Mouse (Mus musculus) midbrain, embryonic 12.5 days (tissue): ENCODE results near the gene Olfr307. TPM values are rescaled to one million over a fixed set of nuclear protein-coding genes. Genes with fewer than 3 reads are reported as not detected.
"Not testable (repeated sequence)": the region's sequence is repeated elsewhere in the genome, so short reads cannot be mapped to it uniquely, and the experiment has no call there.

Source experiments
- ATAC-seq: fragments of 200-750 bp; cut with Nextera tagmentation; 2 replicates; pipeline ENCODE4 v1.8.0; 2017; ENCODE audit warnings: low read depth, moderate TSS enrichment, moderate library complexity; ENCODE audit not compliant: low FRiP score
- H3K27ac ChIP-seq: fragments of 300-500 bp; sonication (generic); replicated peaks from 2 replicates; pipeline ENCODE4 v1.5.1; 2016; ENCODE audit warnings: mild to moderate bottlenecking
- H3K27me3 ChIP-seq: fragments of 300-500 bp; sonication (generic); 2 replicates; pipeline ENCODE4 v1.6.1; 2016; ENCODE audit warnings: mild to moderate bottlenecking
- H3K36me3 ChIP-seq: fragments of 300-500 bp; sonication (generic); 2 replicates; pipeline ENCODE4 v1.6.1; 2016
- H3K4me1 ChIP-seq: fragments of 300-500 bp; sonication (generic); 2 replicates; pipeline ENCODE4 v1.6.1; 2016
- H3K4me2 ChIP-seq: fragments of 300-500 bp; sonication (generic); replicated peaks from 2 replicates; pipeline ENCODE4 v1.6.1; 2016; ENCODE audit warnings: mild to moderate bottlenecking, moderate library complexity
- H3K4me3 ChIP-seq: fragments of 300-500 bp; sonication (generic); 2 replicates; pipeline ENCODE4 v1.5.1; 2016; ENCODE audit warnings: mild to moderate bottlenecking
- H3K9ac ChIP-seq: fragments of 300-500 bp; sonication (generic); replicated peaks from 2 replicates; pipeline ENCODE4 v1.6.1; 2016; ENCODE audit warnings: mild to moderate bottlenecking, moderate library complexity
- H3K9me3 ChIP-seq: fragments of 300-500 bp; sonication (generic); 2 replicates; pipeline ENCODE4 v1.6.1; 2016; ENCODE audit warnings: mild to moderate bottlenecking
- WGBS: fragments of 180-500 bp; shearing (Covaris S2); methylation state at CpG from one replicate; pipeline ENCODE4 v1.1.7; 2016; 5-methylcytosine and 5-hydroxymethylcytosine counted together
- polyA plus RNA-seq: library from polyadenylated mRNA; unstranded; fragments of >200 nt; fragmentation: Nextera tagmentation; extraction: Ambion mirVana; gene quantifications from 2 replicates; pipeline ENCODE4 v1.2.1, GENCODE M21; 2016

Olfr307 gene
- polyA plus RNA-seq = not detected in 2 replicates

GRCm38 (mm10) chr7:86337486-86337885 lies at the start of gene Olfr307:
Gene Olfr307 (minus strand): TSS chr7:86337586.
- no peak within 1 kb of the TSS for H3K27ac ChIP-seq
- H3K9me3 ChIP-seq = no peaks in the 10 kb centered on the region
- H3K27me3 ChIP-seq = no peaks in the 10 kb centered on the region
- H3K9ac ChIP-seq = no peak within 1 kb of the TSS
- H3K36me3 ChIP-seq = no peaks in the 10 kb centered on the region
- H3K4me2 ChIP-seq = no peak within 1 kb of the TSS
- no peaks in the 10 kb centered on the region for H3K4me1 ChIP-seq
- no peak within 1 kb of the TSS for H3K4me3 ChIP-seq
- no peak for ATAC-seq
- 74% methylated on average over 1 of the region's 1 CpGs for WGBS

- H3K4me3 ChIP-seq = no peak within 1 kb of the TSS
- H3K9ac ChIP-seq = no peak within 1 kb of the TSS
- no peaks in the 10 kb centered on the region for H3K36me3 ChIP-seq
- no peak within 1 kb of the TSS for H3K4me2 ChIP-seq
- 80% methylated on average over 1 of the region's 1 CpGs for WGBS
- no peaks in the 10 kb centered on the region for H3K9me3 ChIP-seq
- H3K27me3 ChIP-seq = no peaks in the 10 kb centered on the region
- no peaks in the 10 kb centered on the region for H3K4me1 ChIP-seq
- no peak within 1 kb of the TSS for H3K27ac ChIP-seq
- no peak for ATAC-seq
Measured at GRCm38 (mm10) chr7:86386558-86386957, 49.2 kb upstream of the Olfr307 start, which contains the start of gene Olfr304. Gene Olfr304 (minus strand): TSS chr7:86386658.

- WGBS = 74% methylated on average over 3 of the region's 3 CpGs
- no peaks in the 10 kb centered on the region for H3K27me3 ChIP-seq
- H3K4me1 ChIP-seq = no peaks in the 10 kb centered on the region
Measured at GRCm38 (mm10) chr7:86385769-86386168, 48.4 kb upstream of the Olfr307 start.

GRCm38 (mm10) chr7:86366828-86367227 lies 29.4 kb upstream of the Olfr307 start, which contains the start of gene Olfr305:
Gene Olfr305 (minus strand): TSS chr7:86366928.
- no peaks in the 10 kb centered on the region for H3K27me3 ChIP-seq
- H3K27ac ChIP-seq = no peak within 1 kb of the TSS
- no peaks in the 10 kb centered on the region for H3K4me1 ChIP-seq
- ATAC-seq = no peak
- no peak within 1 kb of the TSS for H3K4me2 ChIP-seq
- no peak within 1 kb of the TSS for H3K4me3 ChIP-seq
- WGBS = 90% methylated on average over 1 of the region's 1 CpGs
- no peak within 1 kb of the TSS for H3K9ac ChIP-seq
- H3K36me3 ChIP-seq = no peaks in the 10 kb centered on the region
- no peaks in the 10 kb centered on the region for H3K9me3 ChIP-seq

More at GRCm38 (mm10) chr7:86385769-86386168, 48.4 kb upstream of the Olfr307 start:
- Histone ChIP-seq H3K27ac (no peak overlapping the region), H3K9me3 (no peaks in the 10 kb centered on the region), H3K4me2 (no peak overlapping the region), H3K4me3 (no peak overlapping the region), H3K36me3 (no peaks in the 10 kb centered on the region), H3K9ac (no peak overlapping the region)
- no peak for ATAC-seq

- H3K27ac ChIP-seq, ATAC-seq, H3K27me3 ChIP-seq, H3K9me3 ChIP-seq, H3K36me3 ChIP-seq, H3K4me1 ChIP-seq, H3K4me2 ChIP-seq, H3K4me3 ChIP-seq, H3K9ac ChIP-seq: not testable (repeated sequence)
- 86% methylated on average over 9 of the region's 9 CpGs for WGBS
Measured at GRCm38 (mm10) chr7:86346296-86346695, 8.9 kb upstream of the Olfr307 start.

- Histone ChIP-seq H3K4me1 (no peaks in the 10 kb centered on the region), H3K4me2 (no peak overlapping the region), H3K27ac (no peak overlapping the region), H3K27me3 (no peaks in the 10 kb centered on the region), H3K4me3 (no peak overlapping the region), H3K9me3 (no peaks in the 10 kb centered on the region), H3K9ac (no peak overlapping the region), H3K36me3 (no peaks in the 10 kb centered on the region)
- WGBS = 61% methylated on average over 3 of the region's 3 CpGs
- ATAC-seq = no peak
Measured at GRCm38 (mm10) chr7:86344253-86344652, 6.9 kb upstream of the Olfr307 start.

GRCm38 (mm10) chr7:86342881-86343565 lies 5.6 kb upstream of the Olfr307 start:
- WGBS = 83% methylated on average over 14 of the region's 14 CpGs
- H3K4me2 ChIP-seq = no peak overlapping the region
- no peak for ATAC-seq
- no peak overlapping the region for H3K9ac ChIP-seq
- no peaks in the 10 kb centered on the region for H3K9me3 ChIP-seq
- H3K27me3 ChIP-seq = no peaks in the 10 kb centered on the region
- H3K4me1 ChIP-seq = no peaks in the 10 kb centered on the region
- no peaks in the 10 kb centered on the region for H3K36me3 ChIP-seq
- no peak overlapping the region for H3K4me3 ChIP-seq
- H3K27ac ChIP-seq = no peak overlapping the region

- Histone ChIP-seq H3K36me3 (no peaks in the 10 kb centered on the region), H3K27ac (no peak within 1 kb of the TSS), H3K27me3 (no peaks in the 10 kb centered on the region), H3K9ac (no peak within 1 kb of the TSS), H3K4me3 (no peak within 1 kb of the TSS), H3K4me2 (no peak within 1 kb of the TSS), H3K4me1 (no peaks in the 10 kb centered on the region), H3K9me3 (no peaks in the 10 kb centered on the region)
- ATAC-seq = no peak
Measured at GRCm38 (mm10) chr7:86325530-86325929, 11.9 kb downstream of the Olfr307 start, which contains the start of gene Olfr308. Gene Olfr308 (minus strand): TSS chr7:86325630.

- no peak overlapping the region for H3K4me3 ChIP-seq
- no peaks in the 10 kb centered on the region for H3K4me1 ChIP-seq
- no peaks in the 10 kb centered on the region for H3K36me3 ChIP-seq
- H3K9ac ChIP-seq = no peak overlapping the region
- H3K4me2 ChIP-seq = no peak overlapping the region
- WGBS = 96% methylated on average over 2 of the region's 2 CpGs
- H3K27me3 ChIP-seq = no peaks in the 10 kb centered on the region
- no peaks in the 10 kb centered on the region for H3K9me3 ChIP-seq
- no peak for ATAC-seq
- no peak overlapping the region for H3K27ac ChIP-seq
Measured at GRCm38 (mm10) chr7:86321323-86321722, 16.1 kb downstream of the Olfr307 start.

GRCm38 (mm10) chr7:86313608-86314007 lies 23.8 kb downstream of the Olfr307 start, which contains the start of gene Olfr309:
Gene Olfr309 (minus strand): TSS chr7:86313708.
- WGBS = 69% methylated on average over 2 of the region's 2 CpGs
- no peaks in the 10 kb centered on the region for H3K9me3 ChIP-seq
- ATAC-seq = no peak
- H3K4me2 ChIP-seq = no peak within 1 kb of the TSS
- H3K36me3 ChIP-seq = no peaks in the 10 kb centered on the region
- no peak within 1 kb of the TSS for H3K9ac ChIP-seq
- H3K27me3 ChIP-seq = no peaks in the 10 kb centered on the region
- H3K27ac ChIP-seq = no peak within 1 kb of the TSS
- H3K4me3 ChIP-seq = no peak within 1 kb of the TSS
- H3K4me1 ChIP-seq = no peaks in the 10 kb centered on the region
